Mouse (Mus musculus) megakaryocyte, embryonic 14.5 days (primary cell): ENCODE measurements at regions not wholly inside any gene's neighbourhood (a gene's known extent, or its start where the extent isn't known, plus 50 kb on each side); places are given as distances from the start of the nearest gene placed in this dataset.

ENCODE experiments used
- FLI1 ChIP-seq: IDR thresholded peaks from 2 replicates; pipeline ENCODE4 v1.6.1; 2012; ENCODE audit warnings: low read length, inconsistent platforms, mixed read lengths
- GATA1 ChIP-seq: IDR thresholded peaks from 3 replicates; pipeline ENCODE4 v1.6.1; 2012; ENCODE audit warnings: mixed read lengths, low read length, inconsistent platforms, borderline replicate concordance

GRCm38 (mm10) chr9:14206838-14207560 lies 67.9 kb upstream of the Sesn3 start:
- no peak for TF ChIP-seq FLI1
- no peak for TF ChIP-seq GATA1
